ENCODE assay signal across 8 mouse cellular contexts in the genomic region with DNA sequence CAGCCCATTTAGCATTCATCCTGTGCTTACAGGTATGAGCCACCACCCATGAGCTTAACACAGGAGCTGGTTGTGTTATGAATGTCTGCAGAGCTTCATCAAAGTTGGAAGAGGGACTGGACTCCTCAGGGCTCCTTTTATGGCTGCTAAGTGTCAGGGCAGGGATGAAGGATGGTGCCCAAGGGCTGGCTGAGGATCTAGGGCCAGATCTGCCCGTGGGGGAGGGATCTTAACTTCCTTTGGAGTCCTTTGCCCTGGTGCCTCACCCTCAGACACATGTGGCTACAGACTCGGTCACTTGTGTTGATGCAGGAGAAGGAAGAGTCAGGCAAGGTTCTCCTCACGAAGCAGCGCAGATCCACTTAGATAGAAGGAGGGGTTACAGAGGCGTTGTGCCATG. TPM values are rescaled to one million over a fixed set of nuclear protein-coding genes. Genes with fewer than 3 reads are reported as not detected.
DNase-seq lines count a peak whose midpoint lies in the region; ATAC-seq and TF ChIP-seq lines count a peak whose summit lies in the region.

No protein-coding gene starts in this region.

- intact Hi-C loops in gastrocnemius, adult 2 months (cut with DNase I): loop anchor here (2.0 kb wide), 1 partner anchor 92 kb away; a partner anchor contains a TSS

- no peaks in the 10 kb centered on the region for H3K9me3 ChIP-seq in lung, postnatal 0 days (ENCODE audit: low read length)
- H3K9me3 ChIP-seq in limb, embryonic 10.5 days (replicated peaks): no peaks in the 10 kb centered on the region
- H3K9me3 ChIP-seq in stomach, embryonic 16.5 days (replicated peaks; ENCODE audit: control insufficient read depth, low read length): no peaks in the 10 kb centered on the region

- H3K36me3 ChIP-seq in lung, postnatal 0 days (ENCODE audit: insufficient read depth, low read length): no peaks in the 10 kb centered on the region
- 0 out of 2 replicates have a peak, but pooled peaks cover 3% of the 10 kb centered on the region for H3K36me3 ChIP-seq in limb, embryonic 10.5 days
- no peaks in the 10 kb centered on the region for H3K36me3 ChIP-seq in stomach, embryonic 16.5 days (ENCODE audit: control insufficient read depth, insufficient read depth, low read length)

- TF ChIP-seq CTCF in gastrocnemius, adult 2 months (IDR thresholded peaks at IDR 0.05): no peak
- no peak for TF ChIP-seq CTCF in lung, postnatal 0 days (IDR thresholded peaks at IDR 0.05)

- WGBS in lung, postnatal 0 days: 58% methylated on average over 5 of the region's 5 CpGs
- 29% methylated on average over 5 of the region's 5 CpGs for WGBS in limb, embryonic 10.5 days
- 56% methylated on average over 5 of the region's 5 CpGs for WGBS in stomach, embryonic 16.5 days

- no peaks in the 10 kb centered on the region for H3K27me3 ChIP-seq in lung, postnatal 0 days (replicated peaks; ENCODE audit: insufficient read depth, low read length)
- no peaks in the 10 kb centered on the region for H3K27me3 ChIP-seq in limb, embryonic 10.5 days (ENCODE audit: low read depth, poor library complexity, severe bottlenecking)
- H3K27me3 ChIP-seq in stomach, embryonic 16.5 days (ENCODE audit: control insufficient read depth, insufficient read depth, low read length): no peaks in the 10 kb centered on the region

- no peak for ATAC-seq in lung, postnatal 0 days
- ATAC-seq in stomach, embryonic 16.5 days (ENCODE audit: insufficient read depth, low FRiP score): no peak; the same call in 1 of the 2 replicates

- H3K27ac ChIP-seq in gastrocnemius, adult 2 months: peak overlapping the region; percentile 99
- peak overlapping the region; percentile 90; the same call in 1 of the 2 replicates for H3K27ac ChIP-seq in lung, postnatal 0 days (ENCODE audit: low read length)
- peak overlapping the region; percentile 86 for H3K27ac ChIP-seq in limb, embryonic 10.5 days
- H3K27ac ChIP-seq in stomach, embryonic 16.5 days (ENCODE audit: low read length): peak overlapping the region; percentile 98

- peak; percentile 81 for DNase-seq in gastrocnemius, adult 2 months
- DNase-seq in gastrocnemius, postnatal 4 days (ENCODE audit: low spot score in 2 of 2): no peak
- no peak for DNase-seq in lung, postnatal 0 days (ENCODE audit: low spot score)
- DNase-seq in lung, postnatal 36 days: no peak
- no peak for DNase-seq in limb, embryonic 10.5 days (ENCODE audit: low spot score)
- no peak for DNase-seq in retina, embryonic 14.5 days (ENCODE audit: low spot score)
- no peak for DNase-seq in cerebellum, adult 11 months

- no peak overlapping the region for H3K9ac ChIP-seq in lung, postnatal 0 days (replicated peaks; ENCODE audit: low read depth)
- H3K9ac ChIP-seq in stomach, embryonic 16.5 days (ENCODE audit: low read length): peak overlapping the region; percentile 73; the same call in 1 of the 2 replicates

- H3K4me2 ChIP-seq in lung, postnatal 0 days (replicated peaks; ENCODE audit: low read depth, low read length): no peak overlapping the region
- H3K4me2 ChIP-seq in stomach, embryonic 16.5 days (ENCODE audit: low read depth, low read length): peak overlapping the region; percentile 72

- peaks cover 11% of the 10 kb centered on the region for H3K4me1 ChIP-seq in lung, postnatal 0 days (ENCODE audit: insufficient read depth, low read depth, low read length)
- peaks cover 80% of the 10 kb centered on the region for H3K4me1 ChIP-seq in limb, embryonic 10.5 days
- peaks cover 65% of the 10 kb centered on the region for H3K4me1 ChIP-seq in stomach, embryonic 16.5 days (ENCODE audit: control insufficient read depth, insufficient read depth, low read length)

- TF ChIP-seq EP300 in lung, postnatal 0 days (IDR thresholded peaks at IDR 0.05): no peak

- H3K4me3 ChIP-seq in gastrocnemius, adult 2 months: peak overlapping the region; percentile 70
- H3K4me3 ChIP-seq in lung, postnatal 0 days (ENCODE audit: low read depth, low read length): no peak overlapping the region
- H3K4me3 ChIP-seq in limb, embryonic 10.5 days: peak overlapping the region; percentile 52
- no peak overlapping the region for H3K4me3 ChIP-seq in stomach, embryonic 16.5 days (replicated peaks; ENCODE audit: low read length)

RNA-seq across cellular contexts. Expression of a gene that starts 43.9 kb away (rescaled TPM):
- 100 to 1,000 TPM; 122 to 144 TPM for total RNA-seq in gastrocnemius, adult 2 months (2021)
- 100 to 1,000 TPM in 1 of 2 experiments, 10 to 100 TPM in 1; 97.6 to 102 TPM for total RNA-seq in gastrocnemius, postnatal 4 days (2021)
- 46.5 TPM in 2 replicates for polyA plus RNA-seq in lung, postnatal 0 days (2015; fragmentation: Nextera tagmentation; extraction: Ambion mirVana)
- polyA plus RNA-seq in limb, embryonic 10.5 days (2016; fragmentation: Nextera tagmentation; extraction: Ambion mirVana): 57.9 and 68.1 TPM in 2 replicates
- 50.1 and 57.9 TPM in 2 replicates for polyA plus RNA-seq in stomach, embryonic 16.5 days (2015; fragmentation: Nextera tagmentation; extraction: Ambion mirVana)

Comparison
In these comparisons a context has a peak if more than half of its experiments do, and no peak if none do; other contexts are left out.
1. H3K4me3 ChIP-seq: peak in gastrocnemius, adult 2 months (single experiment) and limb, embryonic 10.5 days (single experiment); none in lung, postnatal 0 days (single experiment) and stomach, embryonic 16.5 days (single experiment).
2. Peak in every context shown above with its lines, with median percentiles within 50 percentile points of each other: H3K27ac ChIP-seq.